14 mouse cellular contexts compared by ENCODE assay signal in the genomic region with DNA sequence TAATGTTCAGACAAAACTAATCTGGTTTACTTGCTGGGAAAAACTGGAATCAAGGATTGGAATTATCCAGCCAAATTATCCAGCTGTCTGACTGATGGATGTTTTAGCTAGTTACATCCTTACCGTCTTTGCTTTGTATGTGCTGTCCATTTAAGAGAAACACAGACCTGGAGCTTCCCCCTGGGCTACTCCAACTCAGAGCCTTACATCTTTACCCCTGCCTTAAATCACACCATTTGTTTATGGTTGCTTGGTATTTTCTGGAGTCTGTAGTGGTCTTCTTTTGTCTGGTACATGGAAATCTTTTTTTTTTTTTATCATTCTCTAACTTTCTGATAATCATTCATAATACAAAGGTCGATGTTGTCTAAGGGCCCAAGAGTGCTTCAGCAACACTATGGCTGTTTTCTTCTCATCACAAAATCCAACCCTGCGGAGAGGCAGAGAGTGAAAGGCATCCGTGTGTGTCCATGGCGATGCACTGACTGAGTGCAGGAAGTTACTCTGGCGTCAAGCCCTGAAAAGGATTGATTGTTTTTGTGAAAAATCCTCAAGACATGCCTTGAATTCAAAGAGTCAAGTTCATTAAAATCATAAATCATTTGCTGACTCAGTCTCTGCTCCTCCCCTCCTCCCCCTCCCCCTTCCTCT. TPM values are rescaled to one million over a fixed set of nuclear protein-coding genes. Genes with fewer than 3 reads are reported as not detected.
DNase-seq lines count a peak whose midpoint lies in the region; ATAC-seq and TF ChIP-seq lines count a peak whose summit lies in the region.
"Had no signal": no experiment of that assay in that cellular context is flagged by ENCODE, and none has a peak within 500 bp of the region (broad histone marks: within the 10 kb centered on the region; RNA-seq: fewer than 3 reads in every experiment).

No protein-coding gene starts in this region.

- H3K27ac ChIP-seq in limb, embryonic 14.5 days (replicated peaks; ENCODE audit: low read depth, low read length), result no peak overlapping the region
- no peak overlapping the region for H3K27ac ChIP-seq in limb, embryonic 10.5 days
- H3K27ac ChIP-seq in hindbrain, embryonic 16.5 days (ENCODE audit: low read depth, low read length), result no peak overlapping the region; the same call in 1 of the 2 replicates
- peak overlapping the region; percentile 63 for H3K27ac ChIP-seq in neural tube, embryonic 15.5 days (replicated peaks)
- H3K27ac ChIP-seq: macrophage; stomach, embryonic 15.5 days had no signal

- WGBS in limb, embryonic 14.5 days, result 47% methylated on average over 6 of the region's 6 CpGs
- 68% methylated on average over 6 of the region's 6 CpGs for WGBS in limb, embryonic 10.5 days
- WGBS in hindbrain, embryonic 16.5 days, result 18% methylated on average over 6 of the region's 6 CpGs
- 9% methylated on average over 6 of the region's 6 CpGs for whole genome bisulfite sequencing in neural tube, embryonic 15.5 days

- DNase-seq in cerebellum, adult 9-10 months, result peak; percentile 30
- no peak for DNase-seq in cerebellum, adult 11 months
- DNase-seq in limb, embryonic 14.5 days (ENCODE audit: low spot score), result peak; percentile 16
- DNase-seq in limb, embryonic 10.5 days (ENCODE audit: low spot score), result no peak
- no peak for DNase-seq in kidney, postnatal 36 days
- DNase-seq: B cell, adult 2 months; cerebellum, adult 18-20 months; kidney, postnatal 25 days; liver had no signal

- H3K4me1 ChIP-seq in limb, embryonic 14.5 days (ENCODE audit: control insufficient read depth, insufficient read depth, low read length), result no peaks in the 10 kb centered on the region
- peaks cover 7% of the 10 kb centered on the region; the same call in 1 of the 2 replicates for H3K4me1 ChIP-seq in limb, embryonic 10.5 days
- H3K4me1 ChIP-seq in hindbrain, embryonic 16.5 days (ENCODE audit: control insufficient read depth, insufficient read depth, low read depth, low read length), result peaks cover 2% of the 10 kb centered on the region; the same call in 1 of the 2 replicates
- 0 out of 2 replicates have a peak, but pooled peaks cover 4% of the 10 kb centered on the region for H3K4me1 ChIP-seq in neural tube, embryonic 15.5 days
- H3K4me1 ChIP-seq: stomach, embryonic 15.5 days had no signal

- no peaks in the 10 kb centered on the region for H3K9me3 ChIP-seq in limb, embryonic 14.5 days (ENCODE audit: control insufficient read depth, low read length)
- H3K9me3 ChIP-seq in limb, embryonic 10.5 days (replicated peaks), result no peaks in the 10 kb centered on the region
- no peaks in the 10 kb centered on the region for H3K9me3 ChIP-seq in hindbrain, embryonic 16.5 days (ENCODE audit: control insufficient read depth, low read length)
- H3K9me3 ChIP-seq in neural tube, embryonic 15.5 days (replicated peaks), result no peaks in the 10 kb centered on the region
- H3K9me3 ChIP-seq: stomach, embryonic 15.5 days had no signal

- H3K4me3 ChIP-seq in limb, embryonic 14.5 days (replicated peaks; ENCODE audit: low read length), result no peak overlapping the region
- no peak overlapping the region for H3K4me3 ChIP-seq in limb, embryonic 10.5 days
- H3K4me3 ChIP-seq in hindbrain, embryonic 16.5 days (ENCODE audit: low read length), result no peak overlapping the region
- no peak overlapping the region for H3K4me3 ChIP-seq in neural tube, embryonic 15.5 days (replicated peaks)
- H3K4me3 ChIP-seq: stomach, embryonic 15.5 days had no signal

- no peaks in the 10 kb centered on the region for H3K36me3 ChIP-seq in limb, embryonic 14.5 days (ENCODE audit: control insufficient read depth, insufficient read depth, low read length)
- H3K36me3 ChIP-seq in limb, embryonic 10.5 days, result no peaks in the 10 kb centered on the region
- no peaks in the 10 kb centered on the region for H3K36me3 ChIP-seq in hindbrain, embryonic 16.5 days (ENCODE audit: control insufficient read depth, insufficient read depth, low read length)
- no peaks in the 10 kb centered on the region for H3K36me3 ChIP-seq in neural tube, embryonic 15.5 days
- H3K36me3 ChIP-seq: stomach, embryonic 15.5 days had no signal

- ATAC-seq in limb, embryonic 14.5 days (ENCODE audit: low FRiP score, low read depth), result no peak
- ATAC-seq in hindbrain, embryonic 16.5 days, result peak; percentile 86
- peak; percentile 78; the same call in 1 of the 2 replicates for ATAC-seq in neural tube, embryonic 15.5 days (ENCODE audit: low FRiP score)
- ATAC-seq in inflammation-experienced regulatory T-cells, adult 6 months, result no peak

- no peak overlapping the region for H3K9ac ChIP-seq in limb, embryonic 14.5 days (ENCODE audit: low read depth, low read length, severe bottlenecking)
- no peak overlapping the region for H3K9ac ChIP-seq in hindbrain, embryonic 16.5 days (ENCODE audit: low read depth, low read length)
- H3K9ac ChIP-seq in neural tube, embryonic 15.5 days (replicated peaks), result no peak overlapping the region
- H3K9ac ChIP-seq: stomach, embryonic 15.5 days had no signal

- H3K4me2 ChIP-seq in limb, embryonic 14.5 days (replicated peaks; ENCODE audit: low read depth, low read length, severe bottlenecking), result no peak overlapping the region
- H3K4me2 ChIP-seq in hindbrain, embryonic 16.5 days (ENCODE audit: low read length), result 0 out of 2 replicates have a peak overlapping the region, but pooled peaks have one; percentile 2
- H3K4me2 ChIP-seq in neural tube, embryonic 15.5 days, result no peak overlapping the region
- H3K4me2 ChIP-seq: stomach, embryonic 15.5 days had no signal

- no peaks in the 10 kb centered on the region for H3K27me3 ChIP-seq in limb, embryonic 14.5 days (ENCODE audit: control insufficient read depth, insufficient read depth, low read length)
- H3K27me3 ChIP-seq in limb, embryonic 10.5 days (ENCODE audit: low read depth, poor library complexity, severe bottlenecking), result no peaks in the 10 kb centered on the region
- H3K27me3 ChIP-seq in hindbrain, embryonic 16.5 days (replicated peaks; ENCODE audit: control insufficient read depth, insufficient read depth, low read length), result no peaks in the 10 kb centered on the region
- H3K27me3 ChIP-seq in neural tube, embryonic 15.5 days (replicated peaks), result no peaks in the 10 kb centered on the region
- H3K27me3 ChIP-seq: stomach, embryonic 15.5 days had no signal

- TF ChIP-seq POLR2A in limb, embryonic 14.5 days (IDR thresholded peaks at IDR 0.05; ENCODE audit: borderline replicate concordance, extremely low read depth, insufficient read depth, insufficient read length), result no peak

RNA-seq across cellular contexts. Expression of gene Ptprz1, which starts 34.1 kb away (rescaled TPM):
- 9.9 and 11.2 TPM in 2 replicates for polyA plus RNA-seq in limb, embryonic 14.5 days (2012; rRNA removed)
- 8.6 and 9.5 TPM in 2 replicates for polyA plus RNA-seq in limb, embryonic 14.5 days (2014; fragmentation: Nextera tagmentation; extraction: Ambion mirVana)
- polyA plus RNA-seq in limb, embryonic 10.5 days (2016; fragmentation: Nextera tagmentation; extraction: Ambion mirVana), result 1.3 TPM in 2 replicates
- polyA plus RNA-seq in hindbrain, embryonic 16.5 days (2015; fragmentation: Nextera tagmentation; extraction: Ambion mirVana), result 87.9 and 91.4 TPM in 2 replicates
- polyA plus RNA-seq in neural tube, embryonic 15.5 days (2015; fragmentation: Nextera tagmentation; extraction: Ambion mirVana), result 43.3 and 47.4 TPM in 2 replicates
- under 1 TPM in 1 of 3 experiments, not detected in 2; 0.07 TPM for polyA plus RNA-seq in inflammation-experienced regulatory T-cells, adult 6 months (2017; shearing (Covaris generic))
- polyA plus RNA-seq: macrophage had no signal

Comparison
In these comparisons a context has a peak if more than half of its experiments do, and no peak if none do; other contexts are left out.
1. DNase-seq: peak in cerebellum, adult 9-10 months (single experiment) and limb, embryonic 14.5 days (single experiment); none in cerebellum, adult 11 months (single experiment), limb, embryonic 10.5 days (single experiment) and kidney, postnatal 36 days (0 of 2).
2. ATAC-seq: peak in hindbrain, embryonic 16.5 days (single experiment) and neural tube, embryonic 15.5 days (single experiment); none in limb, embryonic 14.5 days (single experiment) and inflammation-experienced regulatory T-cells, adult 6 months (single experiment).